Mouse (Mus musculus) embryonic facial prominence, embryonic 14.5 days (tissue): ENCODE results near the gene Fjx1. TPM values are rescaled to one million over a fixed set of nuclear protein-coding genes. Genes with fewer than 3 reads are reported as not detected.

Experiments used
- ATAC-seq: fragments of 200-750 bp; cut with Nextera tagmentation; 2 replicates; pipeline ENCODE4 v1.8.0; 2017; ENCODE audit warnings: low read depth, moderate number of reproducible peaks, moderate TSS enrichment
- DNase-seq: peaks from one replicate; pipeline ENCODE4 v3.0.0-alpha.2; 2015; ENCODE audit warnings: low spot score
- H3K27ac ChIP-seq: fragments of 300-500 bp; sonication (generic); replicated peaks from 2 replicates; pipeline ENCODE4 v1.5.1; 2014; ENCODE audit warnings: low read depth, mild to moderate bottlenecking, low read length, moderate library complexity
- H3K27me3 ChIP-seq: fragments of 300-500 bp; sonication (generic); replicated peaks from 2 replicates; pipeline ENCODE4 v1.6.1; 2014; ENCODE audit warnings: low read length; ENCODE audit not compliant: control insufficient read depth, insufficient read depth
- H3K36me3 ChIP-seq: fragments of 300-500 bp; sonication (generic); 2 replicates; pipeline ENCODE4 v1.6.1; 2014; ENCODE audit warnings: low read length, mixed read lengths; ENCODE audit not compliant: control insufficient read depth, insufficient read depth
- H3K4me1 ChIP-seq: fragments of 300-500 bp; sonication (generic); 2 replicates; pipeline ENCODE4 v1.6.1; 2014; ENCODE audit warnings: antibody characterized with exemption, low read length; ENCODE audit not compliant: control insufficient read depth, insufficient read depth
- H3K4me2 ChIP-seq: fragments of 300-500 bp; sonication (generic); 2 replicates; pipeline ENCODE4 v1.6.1; 2014; ENCODE audit warnings: low read depth, mild to moderate bottlenecking, low read length, moderate library complexity, mixed read lengths
- H3K4me3 ChIP-seq: fragments of 300-500 bp; sonication (generic); 2 replicates; pipeline ENCODE4 v1.5.1; 2014; ENCODE audit warnings: low read depth, mild to moderate bottlenecking, low read length
- H3K9ac ChIP-seq: fragments of 300-500 bp; sonication (generic); 2 replicates; pipeline ENCODE4 v1.6.1; 2014; ENCODE audit warnings: low read depth, mild to moderate bottlenecking, low read length, moderate library complexity, mixed read lengths
- H3K9me3 ChIP-seq: fragments of 300-500 bp; sonication (generic); 2 replicates; pipeline ENCODE4 v1.6.1; 2016; ENCODE audit warnings: low read length; ENCODE audit not compliant: control insufficient read depth
- WGBS: fragments of 180-500 bp; shearing (Covaris S2); extraction: QIAGEN DNeasy Blood & Tissue Kit; methylation state at CpG from one replicate; pipeline ENCODE4 v1.1.7; 2014; 5-methylcytosine and 5-hydroxymethylcytosine counted together
- polyA plus RNA-seq: library from polyadenylated mRNA; unstranded; fragments of >200 nt; fragmentation: Nextera tagmentation; extraction: Ambion mirVana; gene quantifications from 2 replicates; pipeline ENCODE4 v1.2.1, GENCODE M21; 2014

The Fjx1 gene
- polyA plus RNA-seq, result 11.8 and 14.9 TPM in 2 replicates

DNA sequence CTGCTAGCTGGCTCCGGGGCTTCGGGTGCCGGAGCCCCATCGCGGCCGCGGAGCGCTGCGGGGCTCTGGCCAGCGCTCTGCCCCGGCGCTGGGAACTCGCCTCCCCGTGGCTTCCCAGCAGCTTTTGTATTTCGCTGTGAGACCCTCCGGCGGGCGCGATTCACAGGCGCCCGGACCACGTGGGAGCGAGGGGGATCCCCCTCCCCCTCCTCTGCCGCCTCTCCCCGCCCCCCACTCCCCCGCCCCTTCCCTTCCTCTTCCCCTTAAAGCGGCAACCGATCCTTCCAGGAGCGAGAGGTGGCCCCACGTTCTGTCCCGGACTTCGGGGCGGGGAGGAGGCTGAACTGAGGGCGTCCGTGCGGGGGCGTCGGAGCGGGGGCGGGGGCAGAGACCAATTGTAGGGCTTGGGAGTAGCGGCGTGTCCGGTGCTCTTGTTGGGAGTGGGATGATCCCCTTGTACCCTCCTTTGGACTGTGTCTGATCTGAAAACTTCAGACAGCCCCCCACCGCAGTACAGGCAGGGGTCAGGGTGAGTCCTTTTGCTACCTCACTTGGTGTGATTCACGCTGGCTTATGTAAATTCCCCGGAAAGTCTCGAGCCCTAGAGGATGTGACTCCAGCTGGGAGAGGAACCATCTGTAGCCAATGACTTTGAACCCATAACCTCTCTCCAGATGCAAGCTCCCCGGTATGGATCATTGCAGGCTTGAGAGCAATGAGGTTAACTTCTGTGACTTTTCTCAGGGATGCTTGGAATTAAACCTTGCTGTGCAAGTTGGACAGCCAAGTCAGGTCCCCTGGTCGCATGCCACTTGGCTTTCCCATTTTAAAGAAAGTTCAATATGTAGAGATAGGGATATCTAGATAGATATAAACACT lies at the start of gene Fjx1:
Fjx1 (minus strand) TSS at position 829 of the 879 bp plus-strand sequence.
- Histone ChIP-seq H3K4me3 (peak within 1 kb of the TSS; percentile 80), H3K27me3 (no peaks in the 10 kb centered on the region), H3K4me1 (peaks cover 33% of the 10 kb centered on the region), H3K9me3 (no peaks in the 10 kb centered on the region), H3K27ac (peak within 1 kb of the TSS; percentile 82), H3K4me2 (peak within 1 kb of the TSS; percentile 98), H3K9ac (peak within 1 kb of the TSS; percentile 84), H3K36me3 (no peaks in the 10 kb centered on the region)
- DNase-seq, result peak; percentile 93
- peak; percentile 70 for ATAC-seq
- under 1% methylated on average over 30 of the region's 49 CpGs for whole genome bisulfite sequencing

DNA sequence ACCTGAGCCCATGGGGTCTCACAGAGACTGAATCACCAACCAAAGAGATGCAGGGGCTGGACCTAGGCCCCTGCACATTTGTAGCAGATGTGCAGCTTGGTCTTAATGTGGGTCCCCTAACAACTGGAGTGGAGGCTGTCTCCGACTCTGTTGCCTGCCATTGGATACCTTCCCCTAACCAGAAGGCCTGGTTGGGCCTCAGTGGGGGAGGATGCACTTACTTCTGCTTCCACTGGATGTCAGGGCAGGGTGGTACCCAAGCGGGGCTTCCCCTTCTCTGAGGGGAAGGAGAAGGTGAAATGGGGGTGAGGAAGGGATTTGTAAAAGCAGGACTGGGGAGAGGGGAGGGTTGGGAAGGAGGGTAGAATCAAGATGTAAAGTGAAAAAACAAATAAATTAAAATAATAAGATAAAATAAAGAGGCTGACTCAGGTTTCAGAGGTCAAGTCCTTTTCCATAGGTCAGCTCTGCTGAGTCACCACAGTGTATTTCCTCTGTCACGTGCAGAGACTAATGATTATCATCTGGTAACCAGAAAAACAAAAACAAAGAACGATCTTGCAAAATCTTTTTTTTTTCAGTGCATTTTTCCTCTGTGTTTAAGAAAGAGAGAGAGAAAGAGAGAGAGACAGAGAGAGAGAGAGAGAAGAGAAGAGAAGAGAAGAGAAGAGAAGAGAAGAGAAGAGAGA lies 47.8 kb upstream of the Fjx1 start:
- no peaks in the 10 kb centered on the region for H3K9me3 ChIP-seq
- DNase-seq, result no peak
- H3K4me1 ChIP-seq, result no peaks in the 10 kb centered on the region
- no peaks in the 10 kb centered on the region for H3K36me3 ChIP-seq
- H3K27ac ChIP-seq, result no peak overlapping the region
- no peak overlapping the region for H3K4me2 ChIP-seq
- H3K4me3 ChIP-seq, result no peak overlapping the region
- no peaks in the 10 kb centered on the region for H3K27me3 ChIP-seq
- ATAC-seq, result no peak
- H3K9ac ChIP-seq, result no peak overlapping the region
- WGBS, result 20% methylated on average over 4 of the region's 4 CpGs

- no peaks in the 10 kb centered on the region for H3K27me3 ChIP-seq
- H3K9me3 ChIP-seq, result no peaks in the 10 kb centered on the region
- H3K27ac ChIP-seq, result no peak overlapping the region
- no peak for ATAC-seq
- H3K4me3 ChIP-seq, result no peak overlapping the region
- H3K4me1 ChIP-seq, result no peaks in the 10 kb centered on the region
- no peak for DNase-seq
- no peak overlapping the region for H3K9ac ChIP-seq
- H3K4me2 ChIP-seq, result no peak overlapping the region
- H3K36me3 ChIP-seq, result no peaks in the 10 kb centered on the region
- WGBS, result 66% methylated on average over 3 of the region's 3 CpGs
Observed at GRCm38 (mm10) chr2:102480738-102481137, 28.4 kb upstream of the Fjx1 start.

DNA sequence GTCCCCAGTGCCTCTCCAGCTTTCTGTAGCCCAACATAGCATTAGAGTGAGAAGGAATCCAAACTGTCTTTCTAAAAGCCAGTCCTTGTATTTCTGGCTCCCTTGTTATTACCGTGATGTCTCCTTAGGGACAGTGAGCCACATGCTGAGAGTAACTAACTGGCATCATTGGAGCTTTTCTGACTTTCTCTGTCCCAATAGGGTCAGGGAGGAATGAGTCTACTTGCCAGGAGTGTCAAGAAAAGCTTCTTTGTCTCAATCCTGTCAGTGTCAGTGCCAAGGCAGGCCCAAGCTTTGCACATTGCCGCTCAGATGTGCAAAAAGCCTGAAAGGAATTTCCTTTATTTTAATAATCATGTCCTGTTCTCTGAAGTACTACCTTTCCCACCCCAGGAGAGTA lies 23.8 kb upstream of the Fjx1 start:
- Histone ChIP-seq H3K4me1 (no peaks in the 10 kb centered on the region), H3K9ac (no peak overlapping the region), H3K9me3 (no peaks in the 10 kb centered on the region), H3K27ac (no peak overlapping the region), H3K27me3 (no peaks in the 10 kb centered on the region), H3K36me3 (no peaks in the 10 kb centered on the region), H3K4me3 (no peak overlapping the region), H3K4me2 (no peak overlapping the region)
- peak; percentile 12 for DNase-seq
- ATAC-seq, result no peak
- 40% methylated on average over 2 of the region's 2 CpGs for WGBS

DNA sequence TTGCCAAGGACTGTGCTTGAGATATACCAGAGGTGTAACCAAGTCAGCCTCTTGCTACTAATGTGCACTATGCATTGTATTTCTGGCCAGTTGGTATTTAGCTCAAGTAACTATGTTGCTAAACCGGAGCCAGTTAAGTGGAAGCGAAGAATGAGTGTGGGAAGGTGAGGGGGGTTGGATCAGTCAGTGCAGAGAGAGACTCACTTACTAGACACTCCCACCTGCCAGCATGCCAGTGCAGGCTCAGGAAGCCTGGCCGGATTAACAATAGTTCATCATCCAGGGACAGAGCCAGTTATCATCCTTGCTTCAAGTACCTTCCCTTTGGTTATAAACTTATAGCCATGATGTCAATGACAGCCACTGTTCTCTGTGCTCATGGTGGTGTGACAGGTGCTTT lies 16.3 kb upstream of the Fjx1 start:
- H3K27me3 ChIP-seq, result no peaks in the 10 kb centered on the region
- ATAC-seq (peak; percentile 63; the same call in 1 of the 2 replicates), DNase-seq (peak; percentile 58)
- no peak overlapping the region for H3K27ac ChIP-seq
- H3K36me3 ChIP-seq, result no peaks in the 10 kb centered on the region
- 0 out of 2 replicates have a peak, but pooled peaks cover 3% of the 10 kb centered on the region for H3K4me1 ChIP-seq
- WGBS, result 71% methylated on average over 3 of the region's 3 CpGs
- no peaks in the 10 kb centered on the region for H3K9me3 ChIP-seq
- no peak overlapping the region for H3K4me3 ChIP-seq
- no peak overlapping the region for H3K9ac ChIP-seq
- no peak overlapping the region for H3K4me2 ChIP-seq

- Histone ChIP-seq H3K4me3 (no peak overlapping the region), H3K4me1 (0 out of 2 replicates have a peak, but pooled peaks cover 3% of the 10 kb centered on the region), H3K36me3 (no peaks in the 10 kb centered on the region), H3K4me2 (no peak overlapping the region), H3K27me3 (no peaks in the 10 kb centered on the region), H3K9ac (no peak overlapping the region), H3K9me3 (no peaks in the 10 kb centered on the region), H3K27ac (no peak overlapping the region)
- no peak for DNase-seq
- WGBS, result 76% methylated on average over 2 of the region's 2 CpGs
- ATAC-seq, result no peak
Observed at GRCm38 (mm10) chr2:102464342-102464732, 12.0 kb upstream of the Fjx1 start.

DNA sequence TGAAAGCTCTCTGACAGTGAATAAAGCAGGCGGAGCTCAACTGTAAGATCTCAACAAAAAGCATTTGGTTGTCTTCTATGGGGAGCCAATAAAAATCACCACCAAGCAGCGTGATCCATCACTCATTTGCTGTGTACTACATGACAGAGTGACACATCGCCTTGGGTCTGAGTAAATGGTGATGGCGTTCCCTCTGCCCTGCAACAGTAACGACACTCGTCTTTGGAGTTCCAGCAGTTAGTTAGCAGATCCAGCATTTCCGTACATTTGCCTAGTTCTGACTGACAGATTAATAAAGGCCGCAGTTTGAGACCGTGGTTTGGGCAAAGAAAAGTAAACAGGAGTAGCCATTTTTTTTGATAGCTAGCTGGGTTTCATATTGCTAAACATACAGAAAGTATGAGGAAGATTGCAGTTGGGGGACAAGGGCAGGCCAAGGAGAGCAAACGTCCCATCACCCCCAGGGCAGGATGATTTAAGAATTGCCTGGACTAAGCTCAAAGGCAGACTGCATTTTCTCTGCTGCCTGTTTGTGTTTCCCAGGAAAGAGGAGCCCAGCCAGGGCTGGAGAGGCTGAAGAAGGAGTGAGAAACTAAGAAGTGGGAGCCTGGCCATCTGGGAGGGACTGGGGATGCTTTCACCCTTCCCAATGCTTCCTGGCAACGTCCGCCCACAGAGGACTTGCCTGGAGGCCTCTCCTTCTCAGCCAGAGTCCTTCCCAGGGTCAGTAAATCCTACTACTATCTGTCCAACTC lies 11.5 kb upstream of the Fjx1 start:
- DNase-seq (peak; percentile 51), ATAC-seq (no peak)
- WGBS, result 43% methylated on average over 12 of the region's 12 CpGs

DNA sequence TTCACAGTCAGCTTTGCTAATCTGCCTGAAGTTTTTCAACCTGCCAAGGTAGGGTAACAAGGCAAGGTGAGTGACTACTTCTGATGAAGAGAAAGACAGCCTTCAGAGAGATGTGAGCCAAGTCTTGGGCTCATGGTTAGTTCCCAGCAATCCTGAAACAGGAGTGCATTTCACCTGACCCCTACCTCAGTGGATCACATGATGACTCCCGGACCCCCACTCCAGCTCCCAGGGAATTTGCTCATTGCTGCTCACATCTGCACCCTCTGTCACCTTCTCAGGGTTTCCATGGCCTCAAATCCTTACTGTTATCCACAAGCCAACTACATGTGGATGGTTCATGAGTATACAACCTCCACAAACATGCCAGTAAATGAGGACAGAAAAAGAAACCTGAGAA lies 9.2 kb upstream of the Fjx1 start:
- Histone ChIP-seq H3K4me3 (no peak overlapping the region), H3K27ac (no peak overlapping the region), H3K9me3 (no peaks in the 10 kb centered on the region), H3K4me2 (no peak overlapping the region), H3K4me1 (0 out of 2 replicates have a peak, but pooled peaks cover 3% of the 10 kb centered on the region), H3K36me3 (no peaks in the 10 kb centered on the region), H3K27me3 (no peaks in the 10 kb centered on the region), H3K9ac (no peak overlapping the region)
- DNase-seq, result no peak
- ATAC-seq, result no peak
- WGBS, result 85% methylated on average over 1 of the region's 1 CpGs

More for the DNA sequence above, 11.5 kb upstream of the Fjx1 start:
- Histone ChIP-seq H3K4me2 (no peak overlapping the region), H3K9ac (no peak overlapping the region), H3K36me3 (no peaks in the 10 kb centered on the region), H3K27me3 (no peaks in the 10 kb centered on the region), H3K4me3 (no peak overlapping the region), H3K4me1 (0 out of 2 replicates have a peak, but pooled peaks cover 3% of the 10 kb centered on the region), H3K27ac (no peak overlapping the region), H3K9me3 (no peaks in the 10 kb centered on the region)
